Mouse (Mus musculus): ENCODE measurements around the gene Xrcc4. TPM values are rescaled to one million over a fixed set of nuclear protein-coding genes. Genes with fewer than 3 reads are reported as not detected.
A peak's percentile ranks its signal among the peaks of the same experiment; 100 is the strongest.

Xrcc4 gene
- polyA plus RNA-seq, 1 experiment, result 6.0 TPM

DNA sequence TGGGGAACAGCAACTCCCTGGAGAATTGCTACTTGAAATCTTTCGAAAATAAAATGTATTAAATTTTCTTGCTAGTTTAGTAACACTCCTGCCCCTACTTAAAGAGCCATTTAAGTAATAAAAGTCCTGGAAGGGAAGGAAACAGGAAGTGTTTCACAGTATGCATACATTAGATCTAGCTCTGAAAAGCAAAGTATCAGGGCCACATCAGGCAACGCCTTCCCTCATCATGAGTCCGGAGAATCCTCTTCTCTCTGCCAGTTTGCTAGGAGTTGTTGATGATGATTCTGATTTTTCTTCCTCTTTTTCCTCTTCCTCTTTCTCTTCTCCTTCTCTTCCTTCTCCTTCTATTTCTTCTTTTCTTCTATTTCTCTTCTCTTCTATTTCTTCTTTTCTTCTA is 250.8 kb downstream of the Xrcc4 start:
- Histone ChIP-seq H3K79me3 (ENCODE audit: low read depth) (no peaks in the 10 kb centered on the region), H3ac (ENCODE audit: control insufficient read depth, insufficient read length, low read depth) (no peak overlapping the region), H3K27me3 (ENCODE audit: control insufficient read depth, insufficient read depth, insufficient read length) (no peaks in the 10 kb centered on the region), H3K79me2 (ENCODE audit: control insufficient read depth, insufficient read depth) (no peaks in the 10 kb centered on the region), H3K36me3 (ENCODE audit: control insufficient read depth, insufficient read depth) (no peaks in the 10 kb centered on the region), H3K4me3 (ENCODE audit: insufficient read depth, poor library complexity, severe bottlenecking) (no peak overlapping the region)
- no peak for TF ChIP-seq CEBPB (IDR thresholded peaks at IDR 0.05; ENCODE audit: low read depth)
- no peak for TF ChIP-seq USF1 (IDR thresholded peaks at IDR 0.05; ENCODE audit: low read depth)
- TF ChIP-seq MYOG (IDR thresholded peaks at IDR 0.05; ENCODE audit: control insufficient read depth, extremely low read depth, insufficient read length), result no peak
- no peak for TF ChIP-seq MAX (IDR thresholded peaks at IDR 0.05)

- no peaks in the 10 kb centered on the region for H3K79me3 ChIP-seq (ENCODE audit: low read depth)
- H3K27me3 ChIP-seq (ENCODE audit: control insufficient read depth, insufficient read depth, insufficient read length), result no peaks in the 10 kb centered on the region
- H3K79me2 ChIP-seq (ENCODE audit: control insufficient read depth, insufficient read depth), result no peaks in the 10 kb centered on the region
- no peak overlapping the region for H3K4me3 ChIP-seq (ENCODE audit: insufficient read depth, poor library complexity, severe bottlenecking)
- H3ac ChIP-seq (ENCODE audit: control insufficient read depth, insufficient read length, low read depth), result no peak overlapping the region
- no peak for TF ChIP-seq MYOD1 (IDR thresholded peaks at IDR 0.05; ENCODE audit: control insufficient read depth, insufficient read length, low read depth)
- no peak for TF ChIP-seq CEBPB (IDR thresholded peaks at IDR 0.05; ENCODE audit: low read depth)
- H3K36me3 ChIP-seq (ENCODE audit: control insufficient read depth, insufficient read depth), result no peaks in the 10 kb centered on the region
Observed at GRCm38 (mm10) chr13:89834485-89834884, 254.9 kb downstream of the Xrcc4 start.

DNA sequence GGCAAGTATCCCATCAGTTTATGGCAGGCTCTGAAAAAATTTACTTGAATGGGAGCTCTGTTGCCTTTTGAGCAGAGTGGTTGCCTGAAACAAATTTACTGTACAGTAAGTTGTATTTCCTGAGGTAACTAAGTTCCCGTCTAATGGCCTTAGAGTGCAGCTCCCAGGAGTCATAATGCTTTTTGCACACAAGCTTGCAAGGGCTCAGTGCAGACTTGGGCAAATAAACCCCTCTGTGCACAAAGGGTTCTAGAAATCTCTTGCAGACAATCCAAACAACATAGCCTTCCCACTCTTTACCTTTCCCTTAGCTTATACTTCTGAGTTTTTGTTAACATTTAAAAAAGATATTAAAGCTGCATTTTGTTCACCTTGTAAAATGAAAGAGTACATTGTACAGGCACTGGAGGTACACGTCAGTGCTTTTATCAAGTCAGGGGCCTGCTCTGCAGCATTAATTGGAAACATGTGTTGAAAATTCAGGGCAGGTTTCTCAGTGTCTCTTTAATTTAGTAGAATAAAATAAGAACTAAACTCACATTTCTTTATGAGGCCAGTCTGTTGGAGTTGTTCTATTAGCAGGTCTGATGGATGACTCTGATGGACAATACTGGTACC is 256.2 kb downstream of the Xrcc4 start:
- Histone ChIP-seq H3K79me2 (ENCODE audit: control insufficient read depth, insufficient read depth) (no peaks in the 10 kb centered on the region), H3K27me3 (ENCODE audit: control insufficient read depth, insufficient read depth, insufficient read length) (no peaks in the 10 kb centered on the region), H3ac (ENCODE audit: control insufficient read depth, insufficient read length, low read depth) (no peak overlapping the region), H3K36me3 (ENCODE audit: control insufficient read depth, insufficient read depth) (no peaks in the 10 kb centered on the region), H3K4me3 (ENCODE audit: insufficient read depth, poor library complexity, severe bottlenecking) (no peak overlapping the region), H3K79me3 (ENCODE audit: low read depth) (no peaks in the 10 kb centered on the region)
- TF ChIP-seq MYOG (IDR thresholded peaks at IDR 0.05; ENCODE audit: control insufficient read depth, extremely low read depth, insufficient read length) (no peak), CTCF (IDR thresholded peaks at IDR 0.05; ENCODE audit: control insufficient read depth, insufficient read depth, insufficient read length) (no peak)

GRCm38 (mm10) chr13:89828429-89828970 is 260.9 kb downstream of the Xrcc4 start:
- no peak overlapping the region for H3K4me3 ChIP-seq (ENCODE audit: insufficient read depth, poor library complexity, severe bottlenecking)
- H3ac ChIP-seq (ENCODE audit: control insufficient read depth, insufficient read length, low read depth), result no peak overlapping the region
- TF ChIP-seq CEBPB (IDR thresholded peaks at IDR 0.05; ENCODE audit: low read depth) (no peak), FOSL1 (IDR thresholded peaks at IDR 0.05; ENCODE audit: insufficient read depth, low read length, poor library complexity, severe bottlenecking) (peak; percentile 90), MAX (IDR thresholded peaks at IDR 0.05) (peak; percentile 78)
- H3K36me3 ChIP-seq (ENCODE audit: control insufficient read depth, insufficient read depth), result no peaks in the 10 kb centered on the region
- no peaks in the 10 kb centered on the region for H3K79me2 ChIP-seq (ENCODE audit: control insufficient read depth, insufficient read depth)
- no peaks in the 10 kb centered on the region for H3K79me3 ChIP-seq (ENCODE audit: low read depth)
- no peaks in the 10 kb centered on the region for H3K27me3 ChIP-seq (ENCODE audit: control insufficient read depth, insufficient read depth, insufficient read length)

DNA sequence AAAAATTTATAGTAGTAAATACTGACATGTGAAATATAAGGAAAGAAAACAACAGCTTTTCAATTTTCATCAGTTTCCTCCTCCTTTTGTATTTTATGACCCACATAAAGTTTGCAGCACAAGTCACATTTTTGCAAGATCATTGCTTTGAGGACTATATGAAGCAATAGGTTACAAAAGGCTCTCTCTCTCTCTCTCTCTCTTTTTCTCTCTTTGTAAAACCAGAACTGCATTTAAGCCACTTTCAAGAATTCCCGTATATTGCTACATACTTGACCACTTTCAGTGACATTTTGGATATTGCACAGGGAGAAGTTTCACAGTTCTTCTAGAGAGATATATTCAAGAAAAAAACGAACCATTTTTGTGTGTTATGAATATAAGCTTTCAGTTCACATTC is 261.6 kb downstream of the Xrcc4 start:
- no peaks in the 10 kb centered on the region for H3K79me3 ChIP-seq (ENCODE audit: low read depth)
- H3K27me3 ChIP-seq (ENCODE audit: control insufficient read depth, insufficient read depth, insufficient read length), result no peaks in the 10 kb centered on the region
- no peaks in the 10 kb centered on the region for H3K36me3 ChIP-seq (ENCODE audit: control insufficient read depth, insufficient read depth)
- no peak overlapping the region for H3ac ChIP-seq (ENCODE audit: control insufficient read depth, insufficient read length, low read depth)
- H3K4me3 ChIP-seq (ENCODE audit: insufficient read depth, poor library complexity, severe bottlenecking), result no peak overlapping the region
- TF ChIP-seq USF1 (IDR thresholded peaks at IDR 0.05; ENCODE audit: low read depth) (no peak), CTCF (IDR thresholded peaks at IDR 0.05; ENCODE audit: control insufficient read depth, insufficient read depth, insufficient read length) (no peak), CEBPB (IDR thresholded peaks at IDR 0.05; ENCODE audit: low read depth) (peak; percentile 49), MYOG (IDR thresholded peaks at IDR 0.05; ENCODE audit: control insufficient read depth, extremely low read depth, insufficient read length) (no peak), FOSL1 (IDR thresholded peaks at IDR 0.05; ENCODE audit: insufficient read depth, low read length, poor library complexity, severe bottlenecking) (no peak)
- H3K79me2 ChIP-seq (ENCODE audit: control insufficient read depth, insufficient read depth), result no peaks in the 10 kb centered on the region

DNA sequence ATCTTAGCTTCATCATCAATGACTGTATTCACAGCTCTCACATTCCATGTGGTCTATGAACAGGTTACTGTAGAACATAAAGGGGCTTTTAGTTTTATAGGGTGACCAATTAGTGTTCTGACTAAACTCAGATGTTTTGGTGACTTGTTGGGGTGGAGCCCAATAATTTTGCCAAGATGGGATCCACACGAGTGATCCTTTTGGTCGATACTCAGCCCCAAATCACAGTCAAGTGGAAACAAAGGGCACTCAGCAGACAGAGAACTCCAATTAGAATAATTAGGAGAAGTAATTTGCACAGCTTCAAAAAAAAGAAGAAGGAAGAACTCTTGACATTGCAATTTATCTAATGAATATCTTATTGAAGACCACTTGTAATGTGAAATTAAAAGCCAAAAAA is 274.9 kb downstream of the Xrcc4 start:
- Histone ChIP-seq H3K79me3 (ENCODE audit: low read depth) (no peaks in the 10 kb centered on the region), H3K79me2 (ENCODE audit: control insufficient read depth, insufficient read depth) (no peaks in the 10 kb centered on the region), H3K36me3 (ENCODE audit: control insufficient read depth, insufficient read depth) (no peaks in the 10 kb centered on the region), H3K27me3 (ENCODE audit: control insufficient read depth, insufficient read depth, insufficient read length) (no peaks in the 10 kb centered on the region), H3K4me3 (ENCODE audit: insufficient read depth, poor library complexity, severe bottlenecking) (no peak overlapping the region), H3ac (ENCODE audit: control insufficient read depth, insufficient read length, low read depth) (no peak overlapping the region)
- no peak for TF ChIP-seq USF1 (IDR thresholded peaks at IDR 0.05; ENCODE audit: low read depth)
- TF ChIP-seq MAX (IDR thresholded peaks at IDR 0.05), result no peak
- no peak for TF ChIP-seq FOSL1 (IDR thresholded peaks at IDR 0.05; ENCODE audit: insufficient read depth, low read length, poor library complexity, severe bottlenecking)
- no peak for TF ChIP-seq MYOG (IDR thresholded peaks at IDR 0.05; ENCODE audit: control insufficient read depth, extremely low read depth, insufficient read length)
- no peak for TF ChIP-seq CEBPB (IDR thresholded peaks at IDR 0.05; ENCODE audit: low read depth)
- no peak for TF ChIP-seq CTCF (IDR thresholded peaks at IDR 0.05; ENCODE audit: control insufficient read depth, insufficient read depth, insufficient read length)
- TF ChIP-seq MYOD1 (IDR thresholded peaks at IDR 0.05; ENCODE audit: control insufficient read depth, insufficient read length, low read depth), result no peak

Measured in C2C12 (cell line).